Comparison of ENCODE assay signal across 11 mouse cellular contexts in the genomic region with DNA sequence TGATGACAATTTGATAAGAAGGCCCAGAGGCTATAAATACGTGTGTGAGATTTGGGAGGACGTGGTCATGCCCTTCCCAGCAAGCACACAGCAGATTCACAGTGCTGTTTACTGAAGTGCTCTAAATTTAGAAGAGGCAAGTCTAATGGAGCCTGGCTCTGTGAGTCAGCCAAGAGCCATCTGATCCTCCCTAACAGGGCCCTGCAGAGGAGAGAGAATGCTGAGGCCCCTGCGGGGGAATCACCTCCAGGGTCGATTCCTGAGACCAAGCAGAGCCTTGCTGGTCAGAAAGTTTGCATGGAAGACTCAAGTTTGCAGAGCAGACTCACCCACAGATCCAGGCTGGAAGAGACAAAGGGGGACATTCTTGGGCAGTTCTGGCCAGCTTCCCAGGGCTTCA. TPM values are rescaled to one million over a fixed set of nuclear protein-coding genes. Genes with fewer than 3 reads are reported as not detected.
DNase-seq lines count a peak whose midpoint lies in the region; ATAC-seq and TF ChIP-seq lines count a peak whose summit lies in the region.
"Had no signal": no experiment of that assay in that cellular context is flagged by ENCODE, and none has a peak within 500 bp of the region (broad histone marks: within the 10 kb centered on the region; RNA-seq: fewer than 3 reads in every experiment).

No protein-coding gene starts in this region.

- TF ChIP-seq EP300 in heart, adult 2 months (IDR thresholded peaks at IDR 0.05; ENCODE audit: insufficient read depth, low read depth, low read length) = 0 out of 2 replicates have a peak, but pooled peaks have one; percentile 39

- peak; percentile 53 for DNase-seq in adrenal gland, adult 2 months
- DNase-seq in adrenal gland, postnatal 4 days (ENCODE audit: low spot score in 2 of 2) = no peak
- DNase-seq in lung, embryonic 14.5 days = peak; percentile 64
- no peak for DNase-seq in lung, postnatal 36 days
- DNase-seq in heart, adult 2 months = peak; percentile 56 to 64
- no peak for DNase-seq in c-Kit-positive CD71-positive TER-119-positive erythroid progenitor cells, embryonic 14.5 days (ENCODE audit: low spot score)
- DNase-seq: right cerebral cortex, postnatal 4 days had no signal

- 9% methylated on average over 4 of the region's 4 CpGs for WGBS in lung, embryonic 14.5 days
- 19% methylated on average over 4 of the region's 4 CpGs for WGBS in heart, adult 2 months
- WGBS in olfactory bulb, adult 2 months = 11% methylated on average over 4 of the region's 4 CpGs

- H3K9ac ChIP-seq in lung, embryonic 14.5 days = peak overlapping the region; percentile 24; the same call in 1 of the 2 replicates
- peak overlapping the region; percentile 47; the same call in 1 of the 2 replicates for H3K9ac ChIP-seq in heart, adult 2 months (ENCODE audit: low read depth, low read length)
- H3K9ac ChIP-seq: forebrain, embryonic 12.5 days; midbrain, embryonic 13.5 days had no signal

- no peaks in the 10 kb centered on the region for H3K36me3 ChIP-seq in lung, embryonic 14.5 days (ENCODE audit: insufficient read depth)
- no peaks in the 10 kb centered on the region for H3K36me3 ChIP-seq in heart, adult 2 months (ENCODE audit: control insufficient read depth, insufficient read depth, low read length)
- H3K36me3 ChIP-seq: forebrain, embryonic 12.5 days; midbrain, embryonic 13.5 days had no signal

- peaks cover 19% of the 10 kb centered on the region for H3K4me1 ChIP-seq in lung, embryonic 14.5 days (ENCODE audit: insufficient read depth)
- no peaks in the 10 kb centered on the region; the same call in 1 of the 2 replicates for H3K4me1 ChIP-seq in heart, adult 2 months (ENCODE audit: control insufficient read depth, insufficient read depth, low read length)
- peaks cover 9% of the 10 kb centered on the region for H3K4me1 ChIP-seq in olfactory bulb, adult 2 months (ENCODE audit: control insufficient read depth, insufficient read depth, low read length)

- no peak overlapping the region for H3K4me3 ChIP-seq in lung, embryonic 14.5 days (ENCODE audit: low read depth, low read length)
- H3K4me3 ChIP-seq in heart, adult 2 months = no peak overlapping the region
- H3K4me3 ChIP-seq in olfactory bulb, adult 2 months (ENCODE audit: insufficient read depth, low read depth, low read length) = no peak overlapping the region
- H3K4me3 ChIP-seq: forebrain, embryonic 12.5 days; midbrain, embryonic 13.5 days had no signal

- ATAC-seq in lung, embryonic 14.5 days (ENCODE audit: insufficient read depth) = peak; percentile 80
- no peak for ATAC-seq in megakaryocyte, adult 5-6 weeks (ENCODE audit: poor library complexity, severe bottlenecking)
- ATAC-seq: midbrain, embryonic 13.5 days had no signal

- TF ChIP-seq POLR2A in heart, adult 2 months (IDR thresholded peaks at IDR 0.05; ENCODE audit: insufficient read depth, low read depth, low read length) = peak; percentile 49; the same call in 1 of the 2 replicates
- no peak for TF ChIP-seq POLR2A in olfactory bulb, adult 2 months (IDR thresholded peaks at IDR 0.05; ENCODE audit: insufficient read depth, low read depth, low read length)

- intact Hi-C loops in heart, adult 2 months (cut with DNase I) = no loop called here

- TF ChIP-seq CTCF in lung, embryonic 14.5 days (IDR thresholded peaks at IDR 0.05; ENCODE audit: low read depth) = no peak
- no peak for TF ChIP-seq CTCF in heart, adult 2 months (IDR thresholded peaks at IDR 0.05)
- no peak for TF ChIP-seq CTCF in olfactory bulb, adult 2 months (IDR thresholded peaks at IDR 0.05; ENCODE audit: insufficient read depth, low read depth, low read length)

- H3K27me3 ChIP-seq in lung, embryonic 14.5 days (ENCODE audit: insufficient read depth, low read length) = no peaks in the 10 kb centered on the region
- no peaks in the 10 kb centered on the region for H3K27me3 ChIP-seq in heart, adult 2 months (ENCODE audit: control insufficient read depth, insufficient read depth, low read length)
- H3K27me3 ChIP-seq: forebrain, embryonic 12.5 days; midbrain, embryonic 13.5 days had no signal

- no peaks in the 10 kb centered on the region for H3K9me3 ChIP-seq in lung, embryonic 14.5 days (ENCODE audit: low read depth, low read length)
- H3K9me3 ChIP-seq: forebrain, embryonic 12.5 days; midbrain, embryonic 13.5 days had no signal

- no peak overlapping the region for H3K4me2 ChIP-seq in lung, embryonic 14.5 days
- H3K4me2 ChIP-seq: forebrain, embryonic 12.5 days; midbrain, embryonic 13.5 days had no signal

- H3K79me2 ChIP-seq in heart, adult 2 months (replicated peaks; ENCODE audit: control insufficient read depth, insufficient read depth, low read length) = no peaks in the 10 kb centered on the region

- peak overlapping the region; percentile 87 for H3K27ac ChIP-seq in lung, embryonic 14.5 days (ENCODE audit: low read depth)
- peak overlapping the region; percentile 86 for H3K27ac ChIP-seq in heart, adult 2 months
- peak overlapping the region; percentile 96 for H3K27ac ChIP-seq in olfactory bulb, adult 2 months (ENCODE audit: insufficient read depth, low read depth, low read length)
- H3K27ac ChIP-seq: forebrain, embryonic 12.5 days; midbrain, embryonic 13.5 days had no signal

RNA-seq across cellular contexts. Expression of a gene that starts 10.9 kb away (rescaled TPM):
- total RNA-seq in adrenal gland, adult 2 months (2021) = under 1 TPM in 1 of 2 experiments, not detected in 1; 0.06 TPM
- polyA plus RNA-seq in adrenal gland, adult 2 months (2012; rRNA removed) = 0.01 TPM in 1 of 2 replicates, not detected in the other
- total RNA-seq in adrenal gland, postnatal 4 days (2021) = 1 to 10 TPM; 1.7 to 2.9 TPM
- 0.21 and 0.31 TPM in 2 replicates for polyA plus RNA-seq in lung, embryonic 14.5 days (2014; fragmentation: Nextera tagmentation; extraction: Ambion mirVana)
- 10 to 100 TPM; 48.1 to 48.8 TPM for total RNA-seq in heart, adult 2 months (2021)
- 14.7 and 22.9 TPM in 2 replicates for polyA plus RNA-seq in heart, adult 2 months (2012; rRNA removed)
- not detected in 2 replicates for polyA plus RNA-seq in olfactory bulb, adult 2 months (2012; ENCODE audit: insufficient read depth, insufficient read length, low replicate concordance, missing spikeins)
- total RNA-seq in megakaryocyte, adult 5-6 weeks (2015) = not detected in 2 replicates
- not detected in 2 replicates for total RNA-seq in megakaryocyte, adult 5-6 weeks (2017)

RNA-seq across cellular contexts. Expression of a gene that starts 13.2 kb away (rescaled TPM):
- total RNA-seq in adrenal gland, adult 2 months (2021) = not detected
- polyA plus RNA-seq in adrenal gland, adult 2 months (2012; rRNA removed) = not detected in 2 replicates
- under 1 TPM in 1 of 2 experiments, not detected in 1; 0.17 TPM for total RNA-seq in adrenal gland, postnatal 4 days (2021)
- polyA plus RNA-seq in lung, embryonic 14.5 days (2014; fragmentation: Nextera tagmentation; extraction: Ambion mirVana) = 0.19 TPM in 1 of 2 replicates, not detected in the other
- 1 to 10 TPM in 1 of 2 experiments, under 1 TPM in 1; 0.77 to 1.4 TPM for total RNA-seq in heart, adult 2 months (2021)
- polyA plus RNA-seq in heart, adult 2 months (2012; rRNA removed) = 1.4 and 2.0 TPM in 2 replicates
- polyA plus RNA-seq in olfactory bulb, adult 2 months (2012; ENCODE audit: insufficient read depth, insufficient read length, low replicate concordance, missing spikeins) = not detected in 2 replicates
- not detected in 2 replicates for total RNA-seq in megakaryocyte, adult 5-6 weeks (2015)
- total RNA-seq in megakaryocyte, adult 5-6 weeks (2017) = not detected in 2 replicates
- polyA plus RNA-seq: forebrain, embryonic 12.5 days; midbrain, embryonic 13.5 days had no signal

Comparison
In these comparisons a context has a peak if more than half of its experiments do, and no peak if none do; other contexts are left out.
1. DNase-seq: peak in adrenal gland, adult 2 months (single experiment), lung, embryonic 14.5 days (single experiment) and heart, adult 2 months (2 of 2); none in adrenal gland, postnatal 4 days (0 of 2), lung, postnatal 36 days (single experiment) and c-Kit-positive CD71-positive TER-119-positive erythroid progenitor cells, embryonic 14.5 days (single experiment).
2. RNA of a gene that starts 10.9 kb away (total RNA-seq): 48.1 to 48.8 TPM in heart, adult 2 months; 1.7 to 2.9 TPM in adrenal gland, postnatal 4 days, 0.06 TPM in adrenal gland, adult 2 months and not detected in megakaryocyte, adult 5-6 weeks; every median in the first group is over 10 times any median in the second.
3. Peak in every context shown above with its lines, with median percentiles within 50 percentile points of each other: H3K27ac ChIP-seq.